Mouse (Mus musculus) right cerebral cortex, postnatal 36 days (tissue): ENCODE measurements around the gene Phykpl.
"Not testable (repeated sequence)": the region's sequence is repeated elsewhere in the genome, so short reads cannot be mapped to it uniquely, and the experiment has no call there.

Source experiments
- DNase-seq, 2 experiments: peaks; one replicate each; pipeline ENCODE4 v3.0.0; 2022; ENCODE audit warnings: low spot score in 2 of 2, mixed read lengths in 1 of 2

Gene Phykpl

DNA sequence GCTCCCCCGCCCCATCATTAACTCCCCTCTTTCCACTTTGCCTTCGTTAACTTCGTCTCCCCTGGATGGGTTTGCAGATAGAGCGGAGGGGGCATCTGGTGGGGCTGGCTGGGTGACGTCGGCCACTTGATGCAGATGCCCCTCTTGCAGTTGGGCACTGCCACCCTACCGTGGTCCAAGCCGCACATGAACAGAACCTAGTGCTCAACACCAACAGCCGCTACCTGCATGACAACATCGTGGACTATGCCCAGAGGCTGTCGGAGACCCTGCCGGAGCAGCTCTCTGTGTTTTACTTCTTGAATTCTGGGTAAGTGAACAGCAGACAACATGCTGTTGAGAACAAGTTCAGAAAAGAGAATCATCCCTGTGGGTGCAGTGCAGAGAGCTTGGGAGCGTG is 1.9 kb downstream of the Phykpl start:
- DNase-seq = no peak

- no peak for DNase-seq
These were observed 2.5 kb downstream of the Phykpl start for GRCm38 (mm10) chr11:51587059-51587458.

DNA sequence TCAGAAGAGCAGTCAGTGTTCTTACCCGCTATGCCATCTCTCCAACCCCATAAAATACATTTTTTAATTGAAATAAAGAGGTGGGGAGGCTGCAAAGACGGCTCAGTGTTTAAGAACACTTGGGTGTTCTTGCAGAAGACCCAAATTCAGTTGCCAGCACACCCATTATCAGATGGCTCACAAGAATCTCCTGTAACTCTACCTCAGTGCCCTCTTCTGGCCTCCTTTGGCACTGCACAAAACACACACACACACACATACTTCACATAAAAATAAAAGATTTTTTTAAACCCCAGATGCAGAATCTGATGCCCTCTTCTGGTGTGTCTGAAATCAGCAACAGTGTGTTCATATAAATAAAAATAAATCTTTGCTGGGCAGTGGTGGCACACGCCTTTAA is 4.3 kb downstream of the Phykpl start:
- no peak for DNase-seq

DNA sequence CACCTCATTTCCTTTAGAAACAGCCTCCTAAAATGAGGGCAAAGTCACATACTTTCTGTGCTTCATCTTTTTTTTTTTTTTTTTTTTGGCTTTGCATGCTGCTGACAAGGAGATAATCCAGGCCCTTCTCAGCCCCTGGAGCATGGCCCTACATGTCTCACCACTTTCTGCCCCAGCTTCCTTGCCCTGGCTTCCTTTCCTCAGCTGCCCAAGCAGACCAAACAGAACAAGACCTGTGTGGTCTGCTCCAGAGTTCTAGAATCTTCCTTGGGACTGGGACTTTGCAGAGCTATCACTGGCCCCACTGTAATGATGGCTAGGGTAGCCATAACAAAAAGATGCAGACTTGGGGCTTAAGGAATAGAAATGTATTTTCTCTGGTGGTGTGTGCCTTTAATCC is 5.4 kb downstream of the Phykpl start:
- no peak for DNase-seq

- no peak for DNase-seq
These were observed 6.6 kb downstream of the Phykpl start for GRCm38 (mm10) chr11:51591168-51591567.

DNA sequence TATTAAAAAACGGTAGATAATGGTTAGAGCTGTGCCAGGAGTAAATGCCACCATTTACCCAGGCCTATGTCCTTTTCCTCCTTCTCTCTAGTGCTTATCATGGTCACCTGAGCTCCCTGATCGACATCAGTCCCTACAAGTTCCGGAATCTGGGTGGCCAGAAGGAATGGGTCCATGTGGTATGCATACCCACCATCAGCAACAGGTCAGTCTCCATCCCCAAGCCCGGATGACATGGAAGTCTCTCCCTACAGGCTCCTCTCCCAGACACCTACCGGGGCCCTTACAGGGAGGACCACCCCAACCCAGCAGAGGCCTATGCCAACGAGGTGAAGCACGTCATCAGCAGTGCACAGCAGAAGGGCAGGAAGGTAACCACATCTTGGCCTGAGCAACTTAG is 7.4 kb downstream of the Phykpl start:
- no peak for DNase-seq

GRCm38 (mm10) chr11:51593368-51593767 is 8.8 kb downstream of the Phykpl start:
- no peak for DNase-seq

GRCm38 (mm10) chr11:51593849-51594248 is 9.3 kb downstream of the Phykpl start:
- no peak for DNase-seq

DNA sequence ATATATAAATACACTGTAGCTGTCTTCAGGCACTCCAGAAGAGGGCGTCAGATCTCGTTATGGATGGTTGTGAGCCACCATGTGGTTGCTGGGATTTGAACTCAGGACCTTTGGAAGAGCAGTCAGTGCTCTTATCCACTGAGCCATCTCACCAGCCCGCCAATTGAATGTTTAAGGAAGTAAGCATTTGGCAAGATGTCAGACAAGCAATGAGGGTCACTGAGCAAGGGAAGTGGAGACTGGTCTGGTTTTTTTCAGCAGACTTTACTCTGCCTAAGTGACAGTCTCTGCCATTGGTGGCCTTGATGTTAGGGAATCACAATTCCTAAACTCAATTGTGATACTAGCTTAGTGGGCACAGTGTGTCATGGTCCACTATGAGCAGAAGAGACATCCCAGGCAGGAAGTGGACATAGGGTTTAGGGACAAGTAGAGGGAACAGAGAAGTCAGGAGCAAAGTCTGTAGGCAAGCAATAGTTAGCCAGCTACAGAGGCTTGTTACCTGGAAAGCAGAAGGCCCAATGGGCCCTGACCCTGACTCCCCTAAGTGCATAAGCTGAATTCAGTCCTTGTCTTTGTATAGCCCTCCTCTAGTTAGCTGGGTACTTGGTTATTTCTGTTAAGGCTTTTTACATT is 10.3 kb downstream of the Phykpl start:
- DNase-seq = no peak

DNA sequence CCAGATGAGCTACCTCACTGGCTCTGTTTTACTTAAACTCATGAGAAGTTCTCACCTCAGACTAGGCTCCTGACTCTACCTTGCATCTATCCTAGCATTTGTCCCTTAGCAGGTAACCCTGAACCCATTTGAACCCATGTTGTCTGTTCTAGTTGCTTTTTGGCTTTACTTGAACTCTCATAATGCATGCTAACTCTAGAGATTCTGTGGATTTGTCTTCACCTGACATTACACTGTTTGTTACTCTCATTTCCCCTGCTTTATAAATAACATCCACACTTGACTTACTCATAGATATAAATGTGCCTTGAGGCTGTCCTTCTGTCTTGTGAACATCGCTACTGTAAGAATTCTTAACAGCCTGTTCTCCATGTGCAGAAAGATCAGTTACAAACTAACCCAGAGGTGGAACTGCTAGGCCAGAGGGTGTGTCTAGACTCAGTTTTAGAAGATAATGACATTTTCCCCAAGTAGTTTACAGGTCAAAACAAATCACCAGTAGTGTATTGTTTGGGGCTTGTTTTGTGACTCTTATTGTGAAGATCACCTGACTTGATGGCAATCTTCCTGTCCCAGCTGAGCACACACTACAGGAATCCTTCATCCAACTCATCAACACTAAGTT is 11.0 kb downstream of the Phykpl start:
- DNase-seq = no peak

- no peak for DNase-seq
These were observed 13.0 kb downstream of the Phykpl start for GRCm38 (mm10) chr11:51597553-51597952.

- no peak for DNase-seq
These were observed 17.7 kb downstream of the Phykpl start for GRCm38 (mm10) chr11:51602253-51602652.

- peak; percentile 63 to 73 for DNase-seq
These were observed 21.3 kb downstream of the Phykpl start for GRCm38 (mm10) chr11:51605602-51606446.

GRCm38 (mm10) chr11:51606447-51607095 is 22.0 kb downstream of the Phykpl start, which contains the start of gene Hnrnpab:
Gene Hnrnpab, minus strand, starts transcription at chr11:51606847.
- peak; percentile 96 to 97 for DNase-seq

DNA sequence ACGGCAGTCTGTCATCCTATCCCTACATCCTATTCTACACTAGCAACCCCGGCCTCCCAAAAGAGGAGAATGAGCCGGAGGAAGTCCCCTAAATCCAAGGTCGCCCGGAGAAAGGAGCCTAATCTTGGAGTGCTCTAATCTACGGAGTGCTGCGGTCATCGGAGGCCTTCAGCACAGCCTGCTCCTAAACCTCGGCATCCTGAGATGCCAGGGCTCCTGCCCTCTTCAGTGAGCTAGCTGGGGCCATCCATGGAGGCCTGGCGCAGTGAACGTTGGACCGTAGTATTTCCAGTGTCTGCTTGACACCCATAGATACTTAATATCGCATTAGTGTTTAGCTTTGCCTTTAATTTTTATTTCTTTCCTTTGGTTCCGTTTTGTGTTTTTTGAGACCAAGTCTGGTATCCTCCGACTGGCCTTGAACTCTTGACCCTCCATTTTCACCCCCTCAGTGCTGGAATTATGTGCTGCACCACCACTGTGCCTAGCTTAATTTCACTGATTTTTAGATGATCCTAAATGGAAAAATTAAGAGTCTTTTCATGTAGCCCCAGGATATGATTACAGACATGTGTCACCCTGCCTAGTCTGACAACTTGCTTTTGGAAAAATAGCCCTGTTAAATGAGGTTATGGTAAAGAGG is 22.7 kb downstream of the Phykpl start:
- DNase-seq = no peak

- no peak for DNase-seq
These were observed 24.8 kb downstream of the Phykpl start for GRCm38 (mm10) chr11:51609266-51609909.

DNA sequence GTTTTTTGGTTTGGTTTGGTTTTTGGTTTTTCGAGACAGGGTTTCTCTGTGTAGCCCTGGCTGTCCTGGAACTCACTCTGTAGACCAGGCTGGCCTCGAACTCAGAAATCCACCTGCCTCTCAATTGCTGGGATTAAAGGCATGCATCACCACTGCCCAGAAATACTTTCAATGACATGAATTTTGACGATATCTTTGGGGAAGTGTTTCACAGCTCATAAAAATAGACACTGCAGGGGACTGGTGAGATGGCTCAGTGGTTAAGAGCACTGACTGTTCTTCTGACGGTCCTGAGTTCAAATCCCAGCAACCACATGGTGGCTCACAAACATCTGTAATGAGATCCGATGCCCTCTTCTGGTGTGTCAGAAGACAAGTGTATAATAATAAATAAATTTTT is 25.4 kb downstream of the Phykpl start:
- not testable (repeated sequence) for DNase-seq

DNA sequence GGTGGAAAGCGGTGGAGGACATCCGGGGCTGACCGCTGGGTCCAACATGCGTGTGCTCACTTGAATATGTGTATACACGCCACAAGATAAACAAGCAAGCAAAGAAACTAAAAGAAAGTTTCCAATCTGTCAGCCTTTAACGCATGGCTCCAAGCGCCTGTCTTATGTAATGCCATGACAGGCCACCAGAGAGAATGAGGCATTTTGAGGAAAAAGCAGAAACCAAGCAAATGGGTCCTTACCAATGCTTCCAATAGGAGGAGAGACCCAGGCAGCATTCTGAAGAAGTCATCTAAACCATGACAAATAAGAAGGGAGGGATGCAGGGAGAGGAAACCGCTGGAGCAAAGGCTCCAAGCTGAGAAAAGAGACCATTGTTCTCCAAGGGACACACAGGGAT is 29.7 kb downstream of the Phykpl start:
- DNase-seq = no peak

DNA sequence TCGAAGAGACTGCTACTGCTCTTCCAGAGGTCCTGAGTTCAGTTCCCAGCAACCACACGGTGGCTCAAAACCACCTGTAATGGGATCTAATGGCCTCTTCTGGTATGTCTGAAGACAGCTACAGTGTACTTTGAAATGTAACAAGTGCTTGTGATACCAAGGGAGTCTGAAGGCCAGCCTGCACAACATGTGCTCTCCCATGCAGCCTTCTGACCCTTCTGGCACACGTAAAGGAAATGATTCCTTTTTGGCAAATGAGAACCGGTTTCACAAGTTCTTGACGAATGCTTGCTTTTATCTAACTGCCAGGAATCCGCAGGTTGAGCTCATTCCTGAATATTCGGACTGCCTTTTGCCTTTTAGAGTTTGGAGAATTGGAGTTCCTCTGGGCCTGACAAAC is 30.6 kb downstream of the Phykpl start:
- no peak for DNase-seq

DNA sequence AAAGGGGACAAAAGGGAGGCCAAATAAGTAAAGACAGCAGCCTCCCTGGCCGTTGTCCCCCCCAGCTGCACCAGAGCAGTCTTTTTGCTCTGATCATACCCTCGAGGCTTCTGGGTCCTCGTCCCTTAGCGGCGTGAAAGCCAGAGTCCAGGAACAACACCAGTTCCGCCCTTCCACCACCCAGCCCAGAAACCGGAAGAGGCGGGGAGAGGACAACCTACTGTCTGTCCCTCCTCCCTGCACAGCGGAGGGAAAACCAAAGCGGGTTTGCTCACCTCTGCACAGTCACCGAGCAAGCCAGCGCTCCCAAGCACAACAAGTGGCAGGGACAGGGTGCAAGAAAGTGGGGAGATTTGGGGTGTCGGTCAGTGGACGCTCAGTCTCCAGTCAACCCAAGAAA is 31.0 kb downstream of the Phykpl start:
- no peak for DNase-seq

GRCm38 (mm10) chr11:51616113-51616512 is 31.6 kb downstream of the Phykpl start:
- not testable (repeated sequence) for DNase-seq
